8 mouse cellular contexts compared by ENCODE assay signal in genomic region chr9:66511580-66512350, GRCm38 (mm10). TPM values are rescaled to one million over a fixed set of nuclear protein-coding genes. Genes with fewer than 3 reads are reported as not detected.
DNase-seq lines count a peak whose midpoint lies in the region; ATAC-seq and TF ChIP-seq lines count a peak whose summit lies in the region.

No protein-coding gene starts in this region.

- DNase-seq in Patski (ENCODE audit: low read depth, low spot score), result no peak
- peak; percentile 95 to 97 for DNase-seq in cerebellum, postnatal 14 days
- peak; percentile 89 to 91 for DNase-seq in frontal cortex, postnatal 25 days (ENCODE audit: low spot score in 2 of 2)
- peak; percentile 94 for DNase-seq in left cerebral cortex, adult 11 months (ENCODE audit: low spot score)
- DNase-seq in lung, postnatal 4 days, result peak; percentile 95 to 98
- DNase-seq in retina, postnatal 7 days (ENCODE audit: low read depth, low spot score), result peak; percentile 91
- DNase-seq in urinary bladder, adult 2 months (ENCODE audit: low spot score), result peak; percentile 89

- H3K9ac ChIP-seq in hindbrain, embryonic 15.5 days, result peak overlapping the region; percentile 84

- peak overlapping the region; percentile 97 for H3K27ac ChIP-seq in hindbrain, embryonic 15.5 days (replicated peaks)

- ATAC-seq in Patski, result peak; percentile 31
- peak; percentile 93 for ATAC-seq in hindbrain, embryonic 15.5 days (ENCODE audit: low FRiP score, low read depth)

- H3K9me3 ChIP-seq in hindbrain, embryonic 15.5 days, result no peaks in the 10 kb centered on the region

- peak overlapping the region; percentile 96 for H3K4me2 ChIP-seq in hindbrain, embryonic 15.5 days

- TF ChIP-seq CTCF in Patski (IDR thresholded peaks at IDR 0.05), result no peak

- CTCF ChIA-PET in Patski (lab: Charles Lee), result no interaction called here

- peaks cover 40% of the 10 kb centered on the region for H3K36me3 ChIP-seq in hindbrain, embryonic 15.5 days

- H3K4me3 ChIP-seq in hindbrain, embryonic 15.5 days, result peak overlapping the region; percentile 67

- in situ Hi-C loops in Patski (cut with MboI; ENCODE audit: low pct_unique_long_range_greater_than_20kb), result no loop called here

- no peaks in the 10 kb centered on the region for H3K27me3 ChIP-seq in Patski
- no peaks in the 10 kb centered on the region for H3K27me3 ChIP-seq in hindbrain, embryonic 15.5 days

- POLR2A ChIA-PET in Patski (lab: Charles Lee), result interaction anchor here (0.6 to 0.7 kb wide), 2 partner anchors 99 to 308 kb away, joined by 3 read pairs; no protein-coding TSS in a partner anchor

- peaks cover 34% of the 10 kb centered on the region for H3K4me1 ChIP-seq in hindbrain, embryonic 15.5 days (replicated peaks)

- under 1% methylated on average over 78 of the region's 78 CpGs for WGBS in hindbrain, embryonic 15.5 days

RNA-seq across cellular contexts. Expression of gene Fbxl22, which starts 2.6 kb away (rescaled TPM):
- 0.59 TPM for polyA plus RNA-seq in Patski (2021)
- 1.0 and 1.2 TPM in 2 replicates for polyA plus RNA-seq in hindbrain, embryonic 15.5 days (2015; fragmentation: Nextera tagmentation; extraction: Ambion mirVana)
- 80.6 and 96.3 TPM in 2 replicates for polyA plus RNA-seq in urinary bladder, adult 2 months (2012; rRNA removed)

Comparison
In these comparisons a context has a peak if more than half of its experiments do, and no peak if none do; other contexts are left out.
1. RNA of gene Fbxl22, which starts 2.6 kb away (polyA plus RNA-seq): 80.6 to 96.3 TPM in urinary bladder, adult 2 months; 1.0 to 1.2 TPM in hindbrain, embryonic 15.5 days and 0.59 TPM in Patski (single experiment); every median in the first group is over 10 times any median in the second.